Mouse (Mus musculus): Measurements from ENCODE around the gene Arhgef19.
A peak's percentile ranks its signal among the peaks of the same experiment; 100 is the strongest.

Arhgef19 gene

DNA sequence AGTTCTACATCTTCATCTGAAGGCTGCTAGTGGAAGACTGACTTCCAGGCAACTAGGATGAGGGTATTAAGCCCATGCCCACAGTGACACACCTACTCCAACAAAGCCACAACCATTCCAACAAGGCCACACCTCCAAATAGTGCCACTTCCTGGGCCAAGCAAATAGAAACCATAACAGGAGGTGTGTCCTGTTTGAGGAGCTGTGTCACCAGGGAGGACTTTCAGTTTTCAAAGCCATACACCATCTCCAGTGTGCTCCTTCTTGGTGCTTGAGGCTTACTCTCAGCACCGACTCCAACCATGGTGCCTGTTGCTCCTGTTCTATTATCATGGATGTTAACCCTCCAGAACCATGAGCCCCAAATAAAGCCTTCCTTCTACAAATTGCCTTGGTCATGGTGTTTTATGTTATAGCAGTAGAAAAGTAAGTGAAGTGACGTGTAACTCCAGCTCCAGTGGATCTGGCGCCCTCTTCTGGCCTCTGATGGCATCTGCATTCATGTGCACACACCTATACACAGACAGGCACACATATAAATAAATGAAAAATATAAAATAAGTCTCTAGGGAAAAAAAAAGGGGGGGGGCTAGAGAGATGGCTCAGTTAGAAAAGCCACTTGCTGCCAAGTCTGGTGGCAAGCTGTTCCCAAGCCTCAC lies 26.8 kb downstream of the Arhgef19 start:
- DNase-seq (ENCODE audit: low read depth, low spot score), result no peak

DNA sequence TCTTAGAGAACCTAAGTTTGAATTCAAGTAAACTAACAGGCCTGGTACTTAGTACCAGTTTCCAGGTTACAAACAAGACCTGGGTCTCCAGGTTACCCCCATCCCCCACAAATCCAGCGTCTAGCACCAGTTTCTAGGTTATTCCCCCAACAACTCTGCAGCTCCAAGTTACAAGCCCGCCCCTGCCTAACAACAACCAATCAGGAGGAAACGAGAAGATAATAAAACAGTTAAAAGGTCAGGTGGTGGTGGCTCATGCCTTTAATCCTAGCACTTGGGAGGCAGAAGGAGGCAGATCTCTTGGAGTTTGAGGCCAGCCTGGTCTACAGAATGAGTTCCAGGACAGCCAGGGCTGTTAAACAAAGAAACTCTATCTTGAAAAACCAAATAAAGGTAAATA lies 28.0 kb downstream of the Arhgef19 start:
- no peak for DNase-seq (ENCODE audit: low read depth, low spot score)

DNA sequence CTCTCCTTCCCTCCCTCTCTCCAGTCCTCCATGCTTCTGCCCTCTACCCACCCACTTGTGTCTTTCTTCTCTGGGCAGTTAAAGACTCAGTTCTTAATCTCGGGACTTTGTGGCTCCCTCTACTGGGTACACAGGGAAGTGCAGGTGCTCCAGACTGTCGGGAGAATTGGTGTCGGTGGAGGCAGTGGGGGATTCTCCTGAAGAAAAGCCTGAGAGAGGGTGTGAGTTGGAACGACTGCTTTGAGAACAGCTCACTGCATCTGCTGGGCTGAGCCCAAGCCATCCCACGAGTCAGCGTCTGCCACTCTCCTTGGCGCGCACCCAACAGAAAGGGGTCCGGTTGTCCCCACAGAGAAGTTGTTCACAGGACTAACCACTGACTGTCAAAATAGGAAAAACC lies 28.5 kb downstream of the Arhgef19 start:
- peak; percentile 52 for DNase-seq (ENCODE audit: low read depth, low spot score)

DNA sequence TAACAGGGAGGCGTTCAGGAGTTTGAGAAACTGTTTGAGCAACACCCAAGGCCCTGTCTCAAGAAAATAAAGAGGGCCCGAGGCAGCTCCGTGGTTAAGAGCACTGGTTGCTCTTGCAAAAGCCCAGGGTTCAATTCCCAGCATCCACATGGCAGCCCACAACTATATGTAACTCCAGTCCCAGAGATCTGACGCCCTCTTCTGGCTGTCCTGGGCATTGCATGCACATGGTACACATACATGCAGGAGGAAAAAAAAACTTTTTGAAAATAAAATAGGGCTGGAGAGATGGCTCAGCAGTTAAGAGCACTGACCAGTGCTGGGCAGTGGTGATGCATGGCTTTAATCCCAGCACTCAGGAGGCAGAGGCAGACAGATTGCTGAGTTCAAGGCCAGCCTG lies 29.1 kb downstream of the Arhgef19 start:
- peak; percentile 16 for DNase-seq (ENCODE audit: low read depth, low spot score)

DNA sequence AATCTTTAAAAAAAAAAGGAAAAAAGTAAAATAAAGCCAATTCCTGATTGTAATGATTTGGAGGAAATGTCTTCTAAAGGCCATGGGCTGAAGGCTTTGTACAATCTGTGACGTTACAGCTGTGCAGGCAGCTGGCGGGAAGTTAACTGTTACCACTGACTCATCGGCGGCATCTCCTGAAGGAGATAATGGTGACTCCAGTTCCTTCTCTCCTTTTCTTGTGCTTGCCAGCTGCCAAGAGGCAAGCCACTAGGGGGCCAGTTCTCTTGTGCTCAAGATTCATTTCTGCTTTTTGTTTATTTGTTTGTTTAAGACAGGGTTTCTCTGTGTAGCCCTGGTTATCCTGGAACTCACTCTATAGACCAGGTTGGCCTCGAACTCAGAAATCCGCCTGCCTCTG lies 29.8 kb downstream of the Arhgef19 start:
- peak; percentile 67 for DNase-seq (ENCODE audit: low read depth, low spot score)

DNA sequence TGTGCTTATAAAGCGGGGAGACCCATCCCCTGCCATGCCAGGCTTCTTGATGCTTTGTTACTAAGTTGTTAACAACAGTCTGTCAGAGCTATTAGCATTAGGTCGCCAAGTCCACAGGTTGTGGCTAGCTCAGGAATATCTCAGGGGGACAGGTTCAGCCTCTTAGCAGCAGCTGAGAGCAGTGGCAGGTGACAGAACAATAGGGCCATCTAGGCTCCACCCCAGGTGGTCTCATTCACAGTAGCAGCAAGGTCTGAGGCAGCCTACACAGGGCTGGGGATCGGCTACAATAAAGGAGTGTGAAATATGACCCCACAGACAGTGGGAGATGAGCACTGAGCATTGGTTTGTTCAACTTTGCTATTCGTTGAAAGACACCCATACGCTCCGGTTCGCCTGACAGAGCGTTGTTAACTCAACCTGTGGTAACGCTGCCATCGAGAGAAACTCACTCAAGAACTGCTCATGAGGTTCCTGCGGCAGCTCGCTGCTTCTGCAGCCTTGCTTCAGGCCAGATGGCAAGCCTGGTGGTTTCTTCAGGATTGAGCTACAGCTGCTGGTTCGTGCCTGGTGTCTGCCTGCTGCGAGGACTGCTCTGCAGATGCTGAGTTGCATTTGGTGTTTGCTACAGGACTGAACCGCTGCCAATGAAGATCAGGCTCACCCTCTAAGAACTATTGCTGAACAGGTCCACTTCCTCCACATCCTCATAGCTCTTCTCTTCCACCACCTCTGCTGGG lies 31.1 kb downstream of the Arhgef19 start:
- DNase-seq (ENCODE audit: low read depth, low spot score), result no peak

DNA sequence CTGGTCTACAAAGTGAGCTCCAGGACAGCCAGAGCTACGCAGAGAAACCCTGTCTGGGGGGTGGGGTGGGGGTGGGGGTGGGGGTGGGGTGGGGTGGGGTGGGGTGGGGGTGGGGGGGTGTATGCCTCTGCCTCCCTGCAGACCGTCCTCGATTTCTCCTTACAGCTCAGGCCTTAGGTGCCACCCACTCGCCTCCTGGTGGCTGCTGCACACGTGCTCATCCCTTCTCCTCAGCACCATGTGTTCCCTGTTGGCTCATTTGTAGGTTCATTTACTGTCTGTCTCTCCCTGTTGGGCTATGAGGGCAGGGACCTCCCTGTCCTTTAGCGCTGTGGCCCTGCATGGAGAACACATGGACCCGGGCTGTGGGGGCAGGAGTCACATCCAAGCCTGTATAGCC lies 31.9 kb downstream of the Arhgef19 start:
- DNase-seq (ENCODE audit: low read depth, low spot score), result no peak

DNA sequence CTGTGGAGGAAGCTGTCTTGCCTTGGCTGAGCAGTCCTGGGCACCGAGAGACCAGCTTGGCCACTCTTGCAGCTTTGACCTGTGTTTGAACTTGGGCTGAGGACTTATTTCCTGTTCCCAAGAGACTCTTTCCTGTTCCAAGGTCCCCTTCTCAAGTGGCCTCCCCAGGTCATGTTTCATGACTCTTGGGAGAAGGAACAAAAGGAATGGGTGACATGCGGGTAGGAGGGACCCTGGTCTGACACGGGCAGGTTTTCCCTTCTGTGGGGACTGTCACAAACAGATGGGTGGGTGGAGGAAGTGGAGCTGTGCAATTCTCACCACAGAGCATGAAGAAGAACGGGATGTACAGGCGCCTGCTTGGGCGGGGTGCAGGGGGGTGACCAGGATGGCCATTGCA lies 32.4 kb downstream of the Arhgef19 start:
- DNase-seq (ENCODE audit: low read depth, low spot score), result no peak

DNA sequence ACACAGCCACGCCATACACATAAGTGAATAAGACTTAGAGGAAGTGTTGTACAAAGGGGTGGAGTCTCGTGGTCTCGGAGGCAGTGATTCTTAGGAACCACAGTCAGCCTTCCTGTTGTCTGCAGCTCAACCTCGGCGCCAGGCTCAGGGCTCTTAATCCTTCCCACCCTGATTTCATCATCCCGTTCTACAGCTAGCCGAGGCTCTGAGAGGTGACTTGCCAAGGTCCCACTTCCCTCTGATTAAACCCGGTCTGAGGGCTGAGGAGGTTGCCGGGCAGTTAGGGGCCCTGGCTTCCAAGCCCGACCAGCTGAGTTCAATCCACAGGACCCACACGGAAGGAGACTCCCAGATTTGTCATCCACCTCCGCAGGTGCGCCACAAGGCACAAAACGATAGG lies 33.6 kb downstream of the Arhgef19 start:
- peak; percentile 60 for DNase-seq (ENCODE audit: low read depth, low spot score)

DNA sequence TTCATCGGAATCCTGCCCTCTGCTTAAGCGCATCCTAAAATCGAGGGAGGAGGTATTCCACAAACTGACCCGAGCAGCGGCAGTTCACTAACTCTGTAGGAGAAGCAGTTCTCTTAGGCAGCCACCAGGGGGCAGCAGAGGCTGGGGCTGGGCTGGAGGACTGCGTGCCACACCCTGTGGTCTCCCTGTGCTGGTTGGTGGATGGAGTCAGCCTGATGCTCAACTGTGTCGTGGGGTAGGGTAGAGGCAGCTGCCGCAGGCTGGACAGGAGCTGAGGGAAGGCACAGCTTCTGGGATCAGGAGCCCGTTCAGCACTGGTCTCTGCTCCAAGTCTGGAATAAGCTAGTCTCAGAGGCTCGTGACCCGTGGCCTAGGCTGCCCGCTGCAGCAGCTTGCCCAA lies 34.0 kb downstream of the Arhgef19 start:
- DNase-seq (ENCODE audit: low read depth, low spot score), result peak; percentile 81

DNA sequence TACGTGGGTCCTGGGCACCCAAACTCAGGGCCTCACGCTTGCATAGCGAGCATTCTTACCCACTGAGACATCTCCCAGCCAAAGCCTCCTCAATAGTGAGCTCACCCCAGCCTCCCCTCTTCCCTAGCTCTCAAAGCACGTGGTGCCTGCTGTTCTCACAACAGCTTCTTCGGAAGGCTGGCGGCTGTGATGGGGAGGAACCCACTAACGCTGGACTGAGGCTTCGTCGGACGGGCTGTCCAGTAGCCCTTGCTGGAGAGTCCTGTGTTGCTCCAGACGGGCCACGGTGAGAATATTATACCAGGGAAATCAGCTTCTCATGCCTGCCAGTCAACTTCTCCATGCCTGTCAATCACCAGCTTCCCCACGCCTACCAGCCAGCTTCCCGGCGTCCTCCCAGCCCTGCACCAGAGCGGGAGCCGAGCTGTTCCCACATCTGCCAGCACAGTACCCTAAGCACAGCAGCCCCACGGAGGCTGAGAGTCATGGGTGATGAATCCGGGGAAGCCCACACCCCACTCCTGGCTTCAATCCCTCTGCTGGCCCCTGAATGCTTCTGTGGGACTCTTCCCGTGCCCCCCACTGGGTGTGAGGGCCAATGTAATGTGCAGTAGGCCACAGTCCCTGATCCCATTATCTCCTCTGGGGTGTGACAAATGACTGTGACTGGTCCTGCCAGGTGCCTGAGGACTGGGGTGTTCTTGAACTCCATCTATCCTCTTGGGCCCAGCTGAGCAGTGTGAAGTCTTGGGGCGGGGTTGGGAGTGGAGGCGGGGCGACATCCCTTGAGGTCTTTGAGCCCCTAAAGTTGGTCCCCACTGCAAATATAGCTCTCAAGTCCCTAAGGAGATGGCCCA lies 35.4 kb downstream of the Arhgef19 start:
- no peak for DNase-seq (ENCODE audit: low read depth, low spot score)

DNA sequence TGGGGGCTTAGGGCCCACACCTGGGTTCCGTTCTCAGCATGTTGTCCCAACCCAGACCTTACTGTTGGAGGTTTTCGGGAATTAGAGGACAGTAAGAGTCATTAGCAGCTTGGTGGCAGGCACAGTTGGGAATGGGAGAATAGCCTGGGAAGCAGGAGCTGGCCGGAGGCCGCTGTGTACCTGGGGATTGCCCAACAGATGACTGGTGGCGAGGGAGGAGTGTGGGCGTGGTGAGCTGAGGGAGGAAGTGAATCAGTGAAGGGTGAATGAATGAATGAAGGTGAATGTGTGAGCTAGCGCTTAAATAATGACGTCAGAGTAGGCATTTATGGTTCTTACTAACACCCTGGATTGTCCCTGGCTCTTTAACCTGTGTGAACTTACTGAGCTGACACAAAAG lies 37.9 kb downstream of the Arhgef19 start:
- no peak for DNase-seq (ENCODE audit: low read depth, low spot score)

DNA sequence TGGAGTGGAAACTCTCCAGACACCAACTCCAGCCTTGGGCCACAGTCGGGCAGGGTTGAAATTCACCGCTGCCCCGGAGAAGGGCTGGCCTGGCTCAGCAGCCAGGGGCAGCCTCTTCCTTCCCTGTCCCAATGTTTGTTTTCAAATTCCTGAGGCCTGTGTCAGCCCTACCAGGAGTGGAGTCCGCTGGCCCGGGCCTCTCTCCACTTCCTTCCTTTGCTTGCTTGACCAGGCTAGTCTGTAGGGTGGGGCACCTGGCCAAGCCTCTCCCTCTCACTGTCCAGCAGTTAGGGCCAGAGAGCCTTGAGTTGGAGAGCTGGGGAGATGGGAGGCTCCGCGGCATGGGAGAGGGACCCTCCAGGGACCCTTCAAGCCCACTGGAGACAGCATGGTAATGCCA lies 38.9 kb downstream of the Arhgef19 start:
- DNase-seq (ENCODE audit: low read depth, low spot score), result no peak

DNA sequence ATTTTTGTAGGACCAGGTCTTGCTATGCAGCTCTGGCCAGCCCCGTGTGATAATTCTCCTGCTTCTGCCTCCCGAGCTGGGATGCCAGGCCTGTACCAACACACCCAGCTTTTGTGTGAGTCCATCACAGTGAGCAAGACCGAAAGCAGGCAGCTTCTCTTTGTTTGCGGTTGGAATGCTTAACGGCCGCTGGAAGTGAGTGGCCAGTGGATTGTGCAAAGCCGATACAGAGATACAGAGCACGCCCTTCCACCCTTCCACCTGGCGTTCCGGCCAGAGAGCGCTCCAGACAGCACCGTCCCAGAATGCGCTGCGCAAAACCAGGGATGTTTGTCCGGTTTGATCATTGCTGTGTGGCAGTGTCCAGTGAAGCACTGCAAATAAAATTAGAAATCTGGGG lies 40.0 kb downstream of the Arhgef19 start:
- DNase-seq (ENCODE audit: low read depth, low spot score), result no peak

DNA sequence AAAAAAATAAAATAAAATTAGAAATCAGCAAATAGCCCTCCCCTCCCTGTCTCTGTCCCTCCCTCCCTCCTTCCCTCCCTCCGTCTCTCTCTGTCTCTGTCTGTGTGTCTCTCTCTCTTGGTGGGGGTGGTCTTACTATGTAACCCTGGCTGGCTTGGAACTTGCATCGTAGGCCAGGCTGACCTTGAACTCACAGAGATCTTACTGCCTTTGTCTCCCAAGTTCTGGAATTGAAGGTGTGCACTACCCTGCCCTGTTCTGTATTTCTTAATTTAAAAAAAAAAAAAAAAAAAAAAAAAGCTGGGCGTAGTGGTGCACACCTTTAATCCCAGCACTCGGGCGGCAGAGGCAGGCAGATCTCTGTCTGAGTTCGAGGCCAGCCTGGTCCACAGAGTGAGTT lies 40.5 kb downstream of the Arhgef19 start:
- no peak for DNase-seq (ENCODE audit: low read depth, low spot score)

DNA sequence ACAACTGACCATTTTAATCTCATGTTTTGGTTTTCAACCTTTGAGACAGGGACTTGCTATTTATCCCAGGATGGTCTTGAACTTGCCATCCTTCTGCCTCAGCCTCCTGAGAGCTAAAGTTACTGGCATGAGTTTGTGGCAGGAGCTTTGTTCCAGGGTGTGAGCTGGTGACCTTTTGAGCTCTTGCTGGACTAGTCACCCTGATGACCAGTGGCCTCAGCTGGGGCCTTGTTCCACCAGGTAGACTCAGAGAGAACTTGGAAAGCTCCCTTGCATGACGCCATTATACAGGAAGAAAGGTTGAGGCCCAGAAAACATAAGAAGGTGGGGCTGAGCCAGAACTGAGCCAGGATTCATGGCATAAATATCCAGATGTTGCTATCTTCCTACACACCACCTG lies 41.2 kb downstream of the Arhgef19 start:
- no peak for DNase-seq (ENCODE audit: low read depth, low spot score)

DNA sequence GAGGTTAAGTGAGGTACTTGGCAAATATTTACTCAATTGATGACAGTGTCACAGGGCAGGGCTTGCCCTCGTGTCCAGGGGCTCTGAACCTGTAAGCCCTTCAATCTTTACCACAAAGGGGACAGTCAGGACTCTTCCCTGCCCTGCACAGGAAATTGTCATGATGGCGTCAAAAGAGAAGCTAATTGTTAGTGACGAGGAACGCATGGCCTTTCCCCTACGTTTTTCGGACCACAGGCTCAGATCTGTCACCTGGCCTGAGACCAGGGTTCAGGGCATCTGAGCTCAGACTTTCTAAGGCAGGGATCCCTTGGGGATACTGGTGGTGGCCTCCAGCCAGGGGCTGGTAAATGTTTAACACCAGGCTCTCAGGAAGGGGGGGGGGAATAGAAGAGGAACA lies 41.9 kb downstream of the Arhgef19 start:
- DNase-seq (ENCODE audit: low read depth, low spot score), result no peak

DNA sequence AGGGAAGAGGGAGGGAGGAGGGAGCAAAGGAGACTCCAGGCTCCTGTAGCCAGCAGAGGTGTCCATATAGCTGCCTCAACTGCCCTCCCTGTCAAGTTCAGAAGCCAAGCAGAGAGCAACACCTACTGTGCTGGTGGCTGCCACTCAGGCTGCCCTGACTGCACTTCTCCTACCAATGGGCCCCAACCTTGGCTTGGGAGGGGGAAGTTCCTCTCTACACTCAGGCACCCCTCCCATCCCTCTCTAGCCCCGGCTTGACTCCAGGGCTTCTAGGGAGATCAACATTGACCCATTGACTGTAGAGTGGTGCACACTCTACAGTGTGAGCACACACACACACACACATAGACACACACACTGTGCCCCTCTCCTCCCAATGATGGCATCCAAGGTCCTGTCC lies 42.3 kb downstream of the Arhgef19 start:
- DNase-seq (ENCODE audit: low read depth, low spot score), result no peak

DNA sequence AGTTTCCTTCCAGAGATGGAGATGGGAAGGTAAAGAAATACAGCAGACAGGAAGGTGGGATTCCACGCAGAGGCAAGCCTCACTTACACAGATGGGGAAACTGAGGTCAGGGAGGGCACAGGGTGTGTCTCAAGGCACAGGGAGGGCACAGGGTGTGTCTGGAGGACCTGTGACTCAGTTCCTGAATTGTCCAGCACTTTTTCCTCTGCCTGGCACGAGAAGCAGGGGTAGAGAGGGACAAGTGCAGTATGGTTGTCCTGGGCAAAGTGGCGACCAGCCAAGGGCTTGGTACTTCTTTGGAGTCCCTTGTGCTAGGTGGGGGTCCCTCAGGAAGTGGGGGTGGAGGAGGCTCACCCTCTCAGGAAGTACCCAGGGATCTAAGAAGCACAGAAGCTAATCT lies 42.8 kb downstream of the Arhgef19 start:
- DNase-seq (ENCODE audit: low read depth, low spot score), result no peak

DNA sequence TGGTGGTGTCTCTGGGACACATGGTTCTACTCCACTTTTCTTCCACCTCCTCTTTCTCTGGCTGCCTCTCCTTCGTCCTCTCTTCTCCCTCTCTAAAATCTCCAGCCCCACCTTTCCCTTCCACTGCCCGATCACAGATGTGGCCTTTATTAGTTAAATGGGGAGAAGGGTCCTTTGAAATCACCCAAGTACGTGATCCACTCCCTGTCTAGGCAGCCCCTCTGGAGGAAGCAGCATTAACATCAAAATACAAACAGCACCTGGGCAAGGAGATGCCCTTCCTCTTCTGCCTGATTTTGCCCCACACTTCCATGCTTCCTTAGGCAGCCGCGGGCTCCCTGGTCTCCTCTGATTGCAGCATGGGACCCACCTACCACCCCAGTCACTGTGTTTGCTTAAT lies 43.3 kb downstream of the Arhgef19 start:
- no peak for DNase-seq (ENCODE audit: low read depth, low spot score)

DNA sequence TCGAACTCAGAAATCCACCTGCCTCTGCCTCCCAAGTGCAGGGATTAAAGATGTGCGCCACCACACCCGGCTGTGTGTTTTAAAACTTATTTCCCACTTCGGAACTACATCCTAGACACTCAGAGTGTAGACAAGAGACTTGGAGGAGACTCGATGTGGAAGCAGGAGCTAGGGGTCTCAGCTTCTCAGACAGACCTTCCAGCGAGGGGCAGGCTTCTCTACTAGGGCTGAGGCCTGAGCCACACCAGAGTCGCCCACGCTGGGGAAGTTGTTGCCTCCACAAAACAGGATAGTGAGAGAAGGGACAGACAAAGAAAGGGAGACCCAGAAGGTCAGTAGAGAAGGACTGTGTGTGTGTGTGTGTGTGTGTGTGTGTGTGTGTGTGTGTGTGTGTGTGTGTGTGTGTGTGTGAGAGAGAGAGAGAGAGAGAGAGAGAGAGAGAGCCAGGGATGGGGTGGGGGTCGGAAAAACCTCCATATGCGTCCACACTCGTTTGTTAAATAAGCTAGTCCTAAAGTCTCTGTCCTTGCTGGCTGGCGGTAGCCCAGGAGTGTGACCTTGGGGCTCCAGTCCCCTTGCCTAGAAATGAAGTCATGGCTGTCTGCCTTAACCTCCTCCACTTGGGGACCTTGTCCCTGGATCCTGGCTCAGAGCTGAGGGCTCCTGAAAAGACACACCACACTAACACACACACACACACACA lies 44.0 kb downstream of the Arhgef19 start:
- DNase-seq (ENCODE audit: low read depth, low spot score), result no peak

DNA sequence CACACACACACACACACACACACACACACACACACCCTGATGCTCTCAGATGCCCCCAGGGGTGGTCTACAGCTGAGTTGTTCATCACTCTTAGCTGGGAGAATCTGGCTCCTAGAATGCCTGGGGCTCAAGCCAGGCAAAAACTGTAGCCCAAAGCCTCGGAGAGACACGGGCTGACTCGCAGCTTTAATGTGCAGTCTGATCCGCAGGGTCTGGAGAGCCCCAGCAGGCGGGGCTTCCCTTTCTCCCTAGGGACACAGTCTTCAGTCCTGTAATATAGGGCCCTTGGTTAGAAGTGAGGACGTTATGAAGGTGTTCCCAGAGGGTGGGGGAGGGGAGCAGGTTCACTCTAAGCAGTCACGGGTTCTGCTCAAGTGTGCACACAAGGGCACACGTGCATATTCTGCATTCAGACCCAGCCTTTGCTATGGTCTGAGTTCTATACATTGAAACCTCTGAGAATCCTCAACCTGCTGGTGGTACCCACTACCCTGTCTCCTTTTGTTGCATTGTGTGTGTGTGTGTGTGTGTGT lies 44.6 kb downstream of the Arhgef19 start:
- no peak for DNase-seq (ENCODE audit: low read depth, low spot score)

Data from A20 (cell line).